Mouse (Mus musculus) liver, embryonic 14.5 days (tissue): ENCODE data around the gene Spata31d1a. TPM values are rescaled to one million over a fixed set of nuclear protein-coding genes. Genes with fewer than 3 reads are reported as not detected.
"Not testable (repeated sequence)": the region's sequence is repeated elsewhere in the genome, so short reads cannot be mapped to it uniquely, and the experiment has no call there.

ENCODE experiments used
- ATAC-seq: fragments of 200-750 bp; cut with Nextera tagmentation; 2 replicates; pipeline ENCODE4 v1.8.0; 2017; ENCODE audit warnings: moderate number of reproducible peaks, mild to moderate bottlenecking, moderate library complexity; ENCODE audit not compliant: insufficient read depth
- DNase-seq, 3 experiments: peaks; one replicate each; pipeline ENCODE4 v3.0.0-alpha.2; 2012 to 2013; ENCODE audit warnings: low read depth in 3 of 3, low spot score in 3 of 3
- H3K27ac ChIP-seq: fragments of 300-500 bp; sonication (generic); 2 replicates; pipeline ENCODE4 v1.5.1; 2014; ENCODE audit warnings: moderate library complexity, mild to moderate bottlenecking, control low read depth, inconsistent platforms
- H3K27me3 ChIP-seq: fragments of 300-500 bp; sonication (generic); 2 replicates; pipeline ENCODE4 v1.6.1; 2014; ENCODE audit warnings: mild to moderate bottlenecking, low read length, moderate library complexity; ENCODE audit not compliant: control insufficient read depth, insufficient read depth
- H3K36me3 ChIP-seq: fragments of 300-500 bp; sonication (generic); replicated peaks from 2 replicates; pipeline ENCODE4 v1.6.1; 2014; ENCODE audit warnings: low read depth; ENCODE audit not compliant: control insufficient read depth, insufficient read depth
- H3K4me1 ChIP-seq, 2 experiments: fragments of 200-500 bp in 1 of 2; fragments of 300-500 bp in 1 of 2; sonication (generic) in 1 of 2; replicated peaks; 2 replicates each; pipeline ENCODE4 v1.6.1; 2012 to 2014; ENCODE audit warnings: antibody characterized with exemption in 1 of 2, inconsistent platforms in 1 of 2, low read length in 1 of 2; ENCODE audit not compliant: control insufficient read depth in 2 of 2, insufficient read depth in 2 of 2
- H3K4me2 ChIP-seq: fragments of 300-500 bp; sonication (generic); 2 replicates; pipeline ENCODE4 v1.6.1; 2014; ENCODE audit warnings: low read depth, mild to moderate bottlenecking, control low read depth, moderate library complexity
- H3K4me3 ChIP-seq, 2 experiments: fragments of 200-500 bp in 1 of 2; fragments of 300-500 bp in 1 of 2; sonication (generic) in 1 of 2; 2 replicates each; pipeline ENCODE4 v1.5.1; 2012 to 2014; ENCODE audit warnings: low read depth in 2 of 2, low read length in 2 of 2, mild to moderate bottlenecking in 2 of 2, control low read depth in 1 of 2, inconsistent platforms in 1 of 2, moderate library complexity in 1 of 2; ENCODE audit not compliant: insufficient read depth in 1 of 2
- H3K9ac ChIP-seq: fragments of 300-500 bp; sonication (generic); replicated peaks from 2 replicates; pipeline ENCODE4 v1.6.1; 2014; ENCODE audit warnings: mild to moderate bottlenecking, control low read depth, moderate library complexity
- H3K9me3 ChIP-seq: fragments of 300-500 bp; sonication (generic); 2 replicates; pipeline ENCODE4 v1.6.1; 2016; ENCODE audit warnings: low read length, mixed read lengths; ENCODE audit not compliant: control insufficient read depth
- CTCF ChIP-seq: IDR thresholded peaks from 2 replicates; pipeline ENCODE4 v1.5.1; 2016; ENCODE audit warnings: antibody characterized with exemption, low read depth, control low read depth
- EP300 ChIP-seq: IDR thresholded peaks from 2 replicates; pipeline ENCODE4 v1.6.1; 2016; ENCODE audit warnings: antibody characterized with exemption, low read depth
- WGBS: fragments of 180-500 bp; shearing (Covaris S2); extraction: QIAGEN DNeasy Blood & Tissue Kit; methylation state at CpG from one replicate; pipeline ENCODE4 v1.1.7; 2014; ENCODE audit not compliant: insufficient replicate concordance; 5-methylcytosine and 5-hydroxymethylcytosine counted together
- polyA plus RNA-seq, 2 experiments: library from polyadenylated mRNA; depleted of rRNA in 1 of 2; stranded (reverse) in 1 of 2; unstranded in 1 of 2; fragments of >200 nt; fragmentation: Nextera tagmentation in 1 of 2; extraction: Ambion mirVana in 1 of 2; gene quantifications; 2 replicates each; pipeline versions ENCODE4 v1.2.1 to v1.2.3; 2012 to 2014

Spata31d1a gene
- polyA plus RNA-seq, 2 experiments = not detected

- H3K4me2 ChIP-seq = no peak overlapping the region
- ATAC-seq = no peak
- 16% methylated on average over 12 of the region's 12 CpGs for WGBS
- H3K4me1 ChIP-seq = peaks cover 0 to 8% of the 10 kb centered on the region in 2 experiments; a peak in 2 of 4 replicates
- TF ChIP-seq EP300 (no peak), CTCF (peak; percentile 45)
- no peak overlapping the region for H3K9ac ChIP-seq
- no peaks in the 10 kb centered on the region for H3K9me3 ChIP-seq
- H3K27me3 ChIP-seq = peaks cover 16% of the 10 kb centered on the region
- H3K27ac ChIP-seq = no peak overlapping the region
- H3K4me3 ChIP-seq = no peak overlapping the region
- no peak for DNase-seq
- H3K36me3 ChIP-seq = no peaks in the 10 kb centered on the region
Measured at GRCm38 (mm10) chr13:59704562-59704961, 5.6 kb downstream of the Spata31d1a start.

GRCm38 (mm10) chr13:59703514-59703913 is 6.6 kb downstream of the Spata31d1a start:
- no peak for DNase-seq
- WGBS = 62% methylated on average over 12 of the region's 12 CpGs
- TF ChIP-seq EP300 (no peak), CTCF (no peak)
- Histone ChIP-seq H3K27ac (no peak overlapping the region), H3K9me3 (no peaks in the 10 kb centered on the region), H3K4me2 (no peak overlapping the region), H3K4me1 (peaks cover 0 to 8% of the 10 kb centered on the region in 2 experiments; a peak in 2 of 4 replicates), H3K4me3 (no peak overlapping the region), H3K27me3 (peaks cover 16% of the 10 kb centered on the region), H3K9ac (no peak overlapping the region), H3K36me3 (no peaks in the 10 kb centered on the region)
- ATAC-seq = no peak

- 48% methylated on average over 1 of the region's 1 CpGs for WGBS
- not testable (repeated sequence) for H3K36me3 ChIP-seq, H3K27ac ChIP-seq, H3K9me3 ChIP-seq, H3K9ac ChIP-seq, H3K4me1 ChIP-seq, H3K4me2 ChIP-seq, DNase-seq, H3K4me3 ChIP-seq, ATAC-seq
- peaks cover 16% of the 10 kb centered on the region for H3K27me3 ChIP-seq
Measured at GRCm38 (mm10) chr13:59700137-59700536, 10.0 kb downstream of the Spata31d1a start.

GRCm38 (mm10) chr13:59699131-59699530 is 11.0 kb downstream of the Spata31d1a start:
- Histone ChIP-seq H3K9ac (no peak overlapping the region), H3K9me3 (no peaks in the 10 kb centered on the region), H3K36me3 (no peaks in the 10 kb centered on the region), H3K4me1 (peaks cover 0 to under 1% of the 10 kb centered on the region in 2 experiments; a peak in 1 of 4 replicates), H3K27me3 (peaks cover 10% of the 10 kb centered on the region; the same call in 1 of the 2 replicates), H3K4me2 (no peak overlapping the region), H3K4me3 (no peak overlapping the region), H3K27ac (no peak overlapping the region)
- 76% methylated on average over 8 of the region's 8 CpGs for WGBS
- ATAC-seq = no peak
- TF ChIP-seq EP300 = no peak
- no peak for DNase-seq

GRCm38 (mm10) chr13:59695781-59696180 is 14.3 kb downstream of the Spata31d1a start:
- Histone ChIP-seq H3K9me3 (no peaks in the 10 kb centered on the region), H3K9ac (no peak overlapping the region), H3K27ac (no peak overlapping the region), H3K36me3 (no peaks in the 10 kb centered on the region), H3K4me1 (no peaks in the 10 kb centered on the region), H3K27me3 (no peaks in the 10 kb centered on the region), H3K4me3 (no peak overlapping the region), H3K4me2 (no peak overlapping the region)
- TF ChIP-seq CTCF = no peak
- TF ChIP-seq EP300 = no peak
- 78% methylated on average over 7 of the region's 7 CpGs for WGBS
- ATAC-seq (no peak), DNase-seq (no peak)
